In the genomic region with DNA sequence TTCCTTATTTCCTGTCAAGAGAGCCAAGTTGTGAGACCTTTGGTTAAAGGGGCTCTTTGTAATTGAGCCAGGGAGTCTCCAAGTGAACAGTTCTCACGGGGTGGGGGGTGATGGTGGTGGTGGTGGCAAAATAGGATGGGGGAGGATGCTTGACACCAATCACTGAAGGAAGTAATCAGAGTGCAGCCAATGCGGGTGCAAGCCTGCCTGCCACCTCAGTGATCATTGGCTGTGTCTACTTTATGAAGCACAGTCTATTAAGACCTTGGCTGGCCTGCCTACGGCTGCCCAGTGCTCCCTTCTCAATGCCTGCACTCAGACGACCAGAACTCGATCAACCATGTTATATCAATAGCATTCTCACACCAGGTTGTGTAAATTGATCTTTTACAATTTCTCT, we compare ENCODE assay signal across 22 mouse cellular contexts.
DNase-seq lines count a peak whose midpoint lies in the region; ATAC-seq and TF ChIP-seq lines count a peak whose summit lies in the region.
"Had no signal": no experiment of that assay in that cellular context is flagged by ENCODE, and none has a peak within 500 bp of the region (broad histone marks: within the 10 kb centered on the region; RNA-seq: fewer than 3 reads in every experiment).

No protein-coding gene starts in this region.

- H3K9ac ChIP-seq in kidney, postnatal 0 days (ENCODE audit: low read depth, low read length) = no peak overlapping the region
- H3K9ac ChIP-seq: heart, embryonic 12.5 days; intestine, embryonic 15.5 days; liver, embryonic 14.5 days; lung, embryonic 15.5 days; midbrain, embryonic 15.5 days; neural tube, embryonic 13.5 days had no signal

- no peaks in the 10 kb centered on the region for H3K36me3 ChIP-seq in kidney, postnatal 0 days (ENCODE audit: insufficient read depth, low read length)
- H3K36me3 ChIP-seq: heart, embryonic 12.5 days; intestine, embryonic 15.5 days; lung, embryonic 15.5 days; midbrain, embryonic 15.5 days; neural tube, embryonic 13.5 days had no signal

- H3K4me1 ChIP-seq in kidney, postnatal 0 days (replicated peaks; ENCODE audit: insufficient read depth, low read length) = 0 out of 2 replicates have a peak, but pooled peaks cover 6% of the 10 kb centered on the region

- ATAC-seq in kidney, postnatal 0 days (replicated peaks; ENCODE audit: low FRiP score, low read depth) = peak; percentile 70; the same call in 1 of the 2 replicates
- ATAC-seq: intestine, embryonic 15.5 days; midbrain, embryonic 15.5 days; Patski had no signal

- no peak for TF ChIP-seq CTCF in kidney, postnatal 0 days (IDR thresholded peaks at IDR 0.05; ENCODE audit: low read depth)
- TF ChIP-seq CTCF in layer of hippocampus, adult 2 months (conservative IDR thresholded peaks at IDR 0.05) = no peak

- H3K4me2 ChIP-seq in kidney, postnatal 0 days (ENCODE audit: low read length) = no peak overlapping the region
- H3K4me2 ChIP-seq: heart, embryonic 12.5 days; intestine, embryonic 15.5 days; lung, embryonic 15.5 days; midbrain, embryonic 15.5 days; neural tube, embryonic 13.5 days had no signal

- H3K9me3 ChIP-seq in kidney, postnatal 0 days (replicated peaks; ENCODE audit: low read length) = no peaks in the 10 kb centered on the region
- H3K9me3 ChIP-seq: heart, embryonic 12.5 days; intestine, embryonic 15.5 days; lung, embryonic 15.5 days; midbrain, embryonic 15.5 days; neural tube, embryonic 13.5 days had no signal

- no peak overlapping the region for H3K27ac ChIP-seq in kidney, postnatal 0 days
- no peak overlapping the region for H3K27ac ChIP-seq in layer of hippocampus, adult 2 months
- H3K27ac ChIP-seq: gastrocnemius, adult 2 months; intestine, embryonic 15.5 days; liver, embryonic 14.5 days; lung, embryonic 15.5 days; midbrain, embryonic 15.5 days; neural tube, embryonic 13.5 days had no signal

- H3K4me3 ChIP-seq in kidney, postnatal 0 days (replicated peaks; ENCODE audit: low read depth, low read length) = no peak overlapping the region
- no peak overlapping the region for H3K4me3 ChIP-seq in layer of hippocampus, adult 2 months
- H3K4me3 ChIP-seq: gastrocnemius, adult 2 months; heart, embryonic 12.5 days; intestine, embryonic 15.5 days; lung, embryonic 15.5 days; midbrain, embryonic 15.5 days; neural tube, embryonic 13.5 days had no signal

- no peaks in the 10 kb centered on the region for H3K27me3 ChIP-seq in kidney, postnatal 0 days (ENCODE audit: insufficient read depth, low read length)
- H3K27me3 ChIP-seq: intestine, embryonic 15.5 days; midbrain, embryonic 15.5 days had no signal

- DNase-seq in embryo, embryonic 10 days (ENCODE audit: low spot score) = peak; percentile 46
- DNase-seq in embryo, embryonic 9.5 days (ENCODE audit: extremely low spot score) = no peak
- peak; percentile 33 for DNase-seq in kidney, postnatal 0 days (ENCODE audit: low spot score)
- no peak for DNase-seq in kidney, postnatal 14 days
- peak; percentile 15 for DNase-seq in retina, embryonic 14.5 days (ENCODE audit: low spot score)
- no peak for DNase-seq in retina, postnatal 1 day
- no peak for DNase-seq in layer of hippocampus, adult 2 months (ENCODE audit: low spot score in 2 of 2)
- DNase-seq in heart, adult 11 months = no peak
- DNase-seq: adrenal gland, adult 8-10 months; cerebellum, adult 9-10 months; gastrocnemius, adult 2 months; heart, postnatal 14 days; lung, postnatal 4 days; right cerebral cortex, postnatal 25 days; thymus, postnatal 36 days had no signal

- 35% methylated on average over 5 of the region's 5 CpGs for WGBS in kidney, postnatal 0 days

Comparison
In these comparisons a context has a peak if more than half of its experiments do, and no peak if none do; other contexts are left out.
1. DNase-seq: peak in embryo, embryonic 10 days (single experiment), kidney, postnatal 0 days (single experiment) and retina, embryonic 14.5 days (single experiment); none in embryo, embryonic 9.5 days (single experiment), kidney, postnatal 14 days (single experiment), retina, postnatal 1 day (single experiment), layer of hippocampus, adult 2 months (0 of 2) and heart, adult 11 months (single experiment).